Mouse (Mus musculus) myocyte (in vitro differentiated cells): ENCODE data around the gene Uaca.

Source experiments
- CEBPB ChIP-seq: IDR thresholded peaks from 2 replicates; pipeline ENCODE4 v1.6.1; 2011; ENCODE audit warnings: mild to moderate bottlenecking, moderate library complexity; ENCODE audit not compliant: poor library complexity, insufficient read depth, severe bottlenecking
- MYOD1 ChIP-seq, 3 experiments: IDR thresholded peaks; one replicate each; pipeline ENCODE4 v1.6.1; 2011; ENCODE audit warnings: control low read depth in 2 of 3, low read depth in 2 of 3, mild to moderate bottlenecking in 2 of 3, moderate library complexity in 1 of 3; ENCODE audit not compliant: insufficient read length in 2 of 3, control insufficient read depth in 1 of 3
- POLR2A ChIP-seq: IDR thresholded peaks from one replicate; pipeline ENCODE4 v1.6.1; 2011; ENCODE audit warnings: low read depth, mild to moderate bottlenecking, control low read depth, moderate library complexity; ENCODE audit not compliant: insufficient read length
- TCF12 ChIP-seq: IDR thresholded peaks from one replicate; pipeline ENCODE4 v1.6.1; 2011; ENCODE audit warnings: mild to moderate bottlenecking, control low read depth; ENCODE audit not compliant: poor library complexity, insufficient read depth, severe bottlenecking
- TCF3 ChIP-seq: IDR thresholded peaks from one replicate; pipeline ENCODE4 v1.6.1; 2011; ENCODE audit warnings: low read depth, control low read depth; ENCODE audit not compliant: insufficient read length
- USF1 ChIP-seq: IDR thresholded peaks from one replicate; pipeline ENCODE4 v1.6.1; 2011; ENCODE audit warnings: low read depth, mild to moderate bottlenecking, control low read depth, moderate library complexity

- TF ChIP-seq MYOD1 (IDR thresholded peaks at IDR 0.05; ENCODE audit: control insufficient read depth in 1 of 3, insufficient read length in 2 of 3, low read depth in 2 of 3) (no peak), TCF12 (no peak), POLR2A (no peak), TCF3 (no peak), USF1 (no peak), CEBPB (no peak)
These were observed 135.1 kb downstream of the Uaca start for GRCm38 (mm10) chr9:60929290-60929983.
